Mouse (Mus musculus) retina, postnatal 1 day (tissue): ENCODE measurements at regions not wholly inside any gene's neighbourhood (a gene's known extent, or its start where the extent isn't known, plus 50 kb on each side); places are given as distances from the start of the nearest gene placed in this dataset.

Experiments
- DNase-seq: peaks from one replicate; pipeline ENCODE4 v3.0.0-alpha.2; 2012

- no peak for DNase-seq
These were observed 1555.4 kb upstream of the Map3k7 start for GRCm38 (mm10) chr4:30408525-30408924.

- DNase-seq, result peak; percentile 39
These were observed 1516.3 kb upstream of the Map3k7 start for GRCm38 (mm10) chr4:30447644-30448043.

GRCm38 (mm10) chr4:30450395-30450794, 1513.5 kb upstream of the Map3k7 start:
- DNase-seq, result peak; percentile 91

GRCm38 (mm10) chr4:30467336-30467933, 1496.5 kb upstream of the Map3k7 start:
- DNase-seq, result no peak

GRCm38 (mm10) chr4:30476621-30477020, 1487.3 kb upstream of the Map3k7 start:
- DNase-seq, result no peak

- peak; percentile 63 for DNase-seq
These were observed 1463.7 kb upstream of the Map3k7 start for GRCm38 (mm10) chr4:30500067-30500670.
